Mouse (Mus musculus) hindbrain, embryonic 16.5 days (tissue): ENCODE measurements around the gene Npm1. TPM values are rescaled to one million over a fixed set of nuclear protein-coding genes. Genes with fewer than 3 reads are reported as not detected.

Source experiments
- ATAC-seq: fragments of 200-750 bp; cut with Nextera tagmentation; 2 replicates; pipeline ENCODE4 v1.8.0; 2017; ENCODE audit warnings: moderate TSS enrichment, moderate library complexity
- H3K27ac ChIP-seq: fragments of 300-500 bp; sonication (generic); 2 replicates; pipeline ENCODE4 v1.5.1; 2014; ENCODE audit warnings: low read depth, mild to moderate bottlenecking, control low read depth, low read length, moderate library complexity
- H3K27me3 ChIP-seq: fragments of 300-500 bp; sonication (generic); replicated peaks from 2 replicates; pipeline ENCODE4 v1.6.1; 2014; ENCODE audit warnings: low read length; ENCODE audit not compliant: control insufficient read depth, insufficient read depth
- H3K36me3 ChIP-seq: fragments of 300-500 bp; sonication (generic); 2 replicates; pipeline ENCODE4 v1.6.1; 2014; ENCODE audit warnings: mild to moderate bottlenecking, low read length, moderate library complexity, mixed read lengths; ENCODE audit not compliant: control insufficient read depth, insufficient read depth
- H3K4me1 ChIP-seq: fragments of 300-500 bp; sonication (generic); 2 replicates; pipeline ENCODE4 v1.6.1; 2014; ENCODE audit warnings: low read depth, low read length; ENCODE audit not compliant: control insufficient read depth, insufficient read depth
- H3K4me2 ChIP-seq: fragments of 300-500 bp; sonication (generic); 2 replicates; pipeline ENCODE4 v1.6.1; 2014; ENCODE audit warnings: mild to moderate bottlenecking, low read length, control low read depth, moderate library complexity
- H3K4me3 ChIP-seq: fragments of 300-500 bp; sonication (generic); 2 replicates; pipeline ENCODE4 v1.5.1; 2014; ENCODE audit warnings: mild to moderate bottlenecking, low read length, control low read depth, moderate library complexity
- H3K9ac ChIP-seq: fragments of 300-500 bp; sonication (generic); 2 replicates; pipeline ENCODE4 v1.6.1; 2014; ENCODE audit warnings: low read depth, mild to moderate bottlenecking, control low read depth, low read length, moderate library complexity
- H3K9me3 ChIP-seq: fragments of 300-500 bp; sonication (generic); 2 replicates; pipeline ENCODE4 v1.6.1; 2014; ENCODE audit warnings: mild to moderate bottlenecking, low read length, moderate library complexity; ENCODE audit not compliant: control insufficient read depth
- WGBS: fragments of 180-500 bp; shearing (Covaris S2); extraction: QIAGEN DNeasy Blood & Tissue Kit; methylation state at CpG from one replicate; pipeline ENCODE4 v1.1.7; 2014; 5-methylcytosine and 5-hydroxymethylcytosine counted together
- polyA plus RNA-seq: library from polyadenylated mRNA; unstranded; fragments of >200 nt; fragmentation: Nextera tagmentation; extraction: Ambion mirVana; gene quantifications from 2 replicates; pipeline ENCODE4 v1.2.1, GENCODE M21; 2015

Gene Npm1
- 351 and 353 TPM in 2 replicates for polyA plus RNA-seq

GRCm38 (mm10) chr11:33162998-33163506 lies at the start of gene Npm1:
Npm1 (minus strand) TSS chr11:33163206.
- H3K27me3 ChIP-seq = no peaks in the 10 kb centered on the region
- peak within 1 kb of the TSS; percentile 95 for H3K27ac ChIP-seq
- peak within 1 kb of the TSS; percentile 89 for H3K9ac ChIP-seq
- peaks cover 9% of the 10 kb centered on the region for H3K4me1 ChIP-seq
- H3K9me3 ChIP-seq = no peaks in the 10 kb centered on the region
- H3K4me2 ChIP-seq = peak within 1 kb of the TSS; percentile 95
- 2% methylated on average over 49 of the region's 49 CpGs for WGBS
- peak; percentile 97 for ATAC-seq
- H3K4me3 ChIP-seq = peak within 1 kb of the TSS; percentile 94
- peaks cover 13% of the 10 kb centered on the region for H3K36me3 ChIP-seq

- H3K36me3 ChIP-seq = no peaks in the 10 kb centered on the region
- no peaks in the 10 kb centered on the region; the same call in 1 of the 2 replicates for H3K4me1 ChIP-seq
- no peak overlapping the region for H3K9ac ChIP-seq
- H3K4me2 ChIP-seq = no peak overlapping the region; the same call in none of the 2 replicates
- H3K4me3 ChIP-seq = no peak overlapping the region
- no peak for ATAC-seq
- peaks cover 32% of the 10 kb centered on the region for H3K27me3 ChIP-seq
- no peaks in the 10 kb centered on the region for H3K9me3 ChIP-seq
- no peak overlapping the region for H3K27ac ChIP-seq
- 82% methylated on average over 2 of the region's 2 CpGs for WGBS
Measured at GRCm38 (mm10) chr11:33207411-33207810, 44.4 kb upstream of the Npm1 start.

GRCm38 (mm10) chr11:33204966-33205365 lies 42.0 kb upstream of the Npm1 start:
- Histone ChIP-seq H3K4me2 (peak overlapping the region; percentile 45), H3K27me3 (peaks cover 36% of the 10 kb centered on the region), H3K4me3 (peak overlapping the region; percentile 43), H3K36me3 (no peaks in the 10 kb centered on the region), H3K27ac (no peak overlapping the region), H3K9ac (peak overlapping the region; percentile 49; the same call in 1 of the 2 replicates), H3K4me1 (peaks cover 9% of the 10 kb centered on the region), H3K9me3 (no peaks in the 10 kb centered on the region)
- 20% methylated on average over 3 of the region's 3 CpGs for WGBS
- ATAC-seq = no peak

GRCm38 (mm10) chr11:33204329-33204705 lies 41.3 kb upstream of the Npm1 start:
- Histone ChIP-seq H3K4me3 (peak overlapping the region; percentile 43), H3K27me3 (peaks cover 36% of the 10 kb centered on the region), H3K9ac (peak overlapping the region; percentile 52), H3K4me1 (peaks cover 9% of the 10 kb centered on the region), H3K36me3 (no peaks in the 10 kb centered on the region), H3K27ac (peak overlapping the region; percentile 21), H3K4me2 (peak overlapping the region; percentile 45), H3K9me3 (no peaks in the 10 kb centered on the region)
- WGBS = 1% methylated on average over 16 of the region's 18 CpGs
- ATAC-seq = no peak

- Histone ChIP-seq H3K9ac (peak within 1 kb of the TSS; percentile 57), H3K4me2 (peak within 1 kb of the TSS; percentile 45), H3K4me3 (peak within 1 kb of the TSS; percentile 43), H3K36me3 (no peaks in the 10 kb centered on the region), H3K9me3 (0 out of 2 replicates have a peak, but pooled peaks cover under 1% of the 10 kb centered on the region), H3K27ac (peak within 1 kb of the TSS; percentile 76), H3K27me3 (peaks cover 40% of the 10 kb centered on the region), H3K4me1 (peaks cover 9% of the 10 kb centered on the region)
- under 1% methylated on average over 80 of the region's 81 CpGs for WGBS
- ATAC-seq = peak; percentile 64
Measured at GRCm38 (mm10) chr11:33203383-33204328, 40.6 kb upstream of the Npm1 start, which contains the start of gene Tlx3. Tlx3 (minus strand) TSS chr11:33203589.

GRCm38 (mm10) chr11:33202972-33203371 lies 40.0 kb upstream of the Npm1 start:
- H3K27ac ChIP-seq = peak overlapping the region; percentile 76
- ATAC-seq = no peak
- H3K4me3 ChIP-seq = peak overlapping the region; percentile 43
- H3K36me3 ChIP-seq = no peaks in the 10 kb centered on the region
- peak overlapping the region; percentile 57 for H3K9ac ChIP-seq
- peak overlapping the region; percentile 45 for H3K4me2 ChIP-seq
- peaks cover 47% of the 10 kb centered on the region for H3K27me3 ChIP-seq
- 1% methylated on average over 43 of the region's 47 CpGs for WGBS
- H3K4me1 ChIP-seq = peaks cover 9% of the 10 kb centered on the region
- H3K9me3 ChIP-seq = 0 out of 2 replicates have a peak, but pooled peaks cover 2% of the 10 kb centered on the region

GRCm38 (mm10) chr11:33202296-33202695 lies 39.3 kb upstream of the Npm1 start:
- Histone ChIP-seq H3K4me3 (peak overlapping the region; percentile 43), H3K36me3 (no peaks in the 10 kb centered on the region), H3K27ac (peak overlapping the region; percentile 76), H3K4me2 (no peak overlapping the region), H3K9ac (peak overlapping the region; percentile 57), H3K9me3 (peaks cover 5% of the 10 kb centered on the region; the same call in 1 of the 2 replicates), H3K27me3 (peaks cover 54% of the 10 kb centered on the region), H3K4me1 (peaks cover 9% of the 10 kb centered on the region)
- 2% methylated on average over 33 of the region's 37 CpGs for WGBS
- ATAC-seq = peak; percentile 9; the same call in 1 of the 2 replicates

- Histone ChIP-seq H3K9me3 (peaks cover 8% of the 10 kb centered on the region), H3K9ac (peak overlapping the region; percentile 52), H3K4me2 (peak overlapping the region; percentile 42), H3K36me3 (no peaks in the 10 kb centered on the region), H3K27ac (peak overlapping the region; percentile 66; the same call in 1 of the 2 replicates), H3K4me3 (peak overlapping the region; percentile 43), H3K4me1 (peaks cover 9% of the 10 kb centered on the region), H3K27me3 (peaks cover 54% of the 10 kb centered on the region)
- ATAC-seq = no peak
- 1% methylated on average over 19 of the region's 19 CpGs for WGBS
Measured at GRCm38 (mm10) chr11:33201626-33202010, 38.6 kb upstream of the Npm1 start.
